Mouse (Mus musculus) heart, embryonic 11.5 days (tissue): ENCODE results near the gene Mettl7a3. TPM values are rescaled to one million over a fixed set of nuclear protein-coding genes. Genes with fewer than 3 reads are reported as not detected.
"Not testable (repeated sequence)": the region's sequence is repeated elsewhere in the genome, so short reads cannot be mapped to it uniquely, and the experiment has no call there.

Experiments used
- ATAC-seq: fragments of 200-750 bp; cut with Nextera tagmentation; replicated peaks from 2 replicates; pipeline ENCODE4 v1.8.0; 2017; ENCODE audit warnings: moderate library complexity; ENCODE audit not compliant: insufficient number of reproducible peaks, low FRiP score, low TSS enrichment
- H3K27ac ChIP-seq: fragments of 300-500 bp; sonication (generic); 2 replicates; pipeline ENCODE4 v1.5.1; 2014; ENCODE audit warnings: mild to moderate bottlenecking, low read depth, low read length
- H3K27me3 ChIP-seq: fragments of 300-500 bp; sonication (generic); 2 replicates; pipeline ENCODE4 v1.6.1; 2014; ENCODE audit warnings: mild to moderate bottlenecking, low read length, mixed read lengths; ENCODE audit not compliant: control insufficient read depth, insufficient read depth
- H3K36me3 ChIP-seq: fragments of 300-500 bp; sonication (generic); 2 replicates; pipeline ENCODE4 v1.6.1; 2014; ENCODE audit warnings: mild to moderate bottlenecking, low read length, moderate library complexity, mixed read lengths; ENCODE audit not compliant: control insufficient read depth, insufficient read depth
- H3K4me1 ChIP-seq: fragments of 300-500 bp; sonication (generic); 2 replicates; pipeline ENCODE4 v1.6.1; 2014; ENCODE audit warnings: low read length; ENCODE audit not compliant: control insufficient read depth, insufficient read depth
- H3K4me2 ChIP-seq: fragments of 300-500 bp; sonication (generic); 2 replicates; pipeline ENCODE4 v1.6.1; 2014; ENCODE audit warnings: mild to moderate bottlenecking, moderate library complexity
- H3K4me3 ChIP-seq: fragments of 300-500 bp; sonication (generic); 2 replicates; pipeline ENCODE4 v1.5.1; 2014; ENCODE audit warnings: low read depth, low read length
- H3K9ac ChIP-seq: fragments of 300-500 bp; sonication (generic); 2 replicates; pipeline ENCODE4 v1.6.1; 2014; ENCODE audit warnings: mild to moderate bottlenecking, low read depth, low read length, moderate library complexity
- H3K9me3 ChIP-seq: fragments of 300-500 bp; sonication (generic); replicated peaks from 2 replicates; pipeline ENCODE4 v1.6.1; 2016; ENCODE audit warnings: low read length; ENCODE audit not compliant: control insufficient read depth
- WGBS: fragments of 180-500 bp; shearing (Covaris S2); extraction: QIAGEN DNeasy Blood & Tissue Kit; methylation state at CpG from one replicate; pipeline ENCODE4 v1.1.7; 2014; ENCODE audit not compliant: insufficient replicate concordance; 5-methylcytosine and 5-hydroxymethylcytosine counted together
- polyA plus RNA-seq: library from polyadenylated mRNA; unstranded; fragments of >200 nt; fragmentation: Nextera tagmentation; extraction: Ambion mirVana; gene quantifications from 2 replicates; pipeline ENCODE4 v1.2.1, GENCODE M21; 2014

Gene Mettl7a3
- polyA plus RNA-seq, 1 experiment from 2014 or later, result not detected

GRCm38 (mm10) chr15:100320295-100320905, 14.3 kb upstream of the Mettl7a3 start:
- H3K27ac ChIP-seq, result no peak overlapping the region
- H3K36me3 ChIP-seq, result no peaks in the 10 kb centered on the region
- H3K4me2 ChIP-seq, result no peak overlapping the region
- H3K4me1 ChIP-seq, result no peaks in the 10 kb centered on the region
- H3K4me3 ChIP-seq, result no peak overlapping the region
- no peaks in the 10 kb centered on the region for H3K9me3 ChIP-seq
- WGBS, result 70% methylated on average over 9 of the region's 9 CpGs
- H3K9ac ChIP-seq, result no peak overlapping the region
- no peaks in the 10 kb centered on the region for H3K27me3 ChIP-seq
- no peak for ATAC-seq

GRCm38 (mm10) chr15:100321134-100321533, 13.6 kb upstream of the Mettl7a3 start:
- no peaks in the 10 kb centered on the region for H3K9me3 ChIP-seq
- H3K4me2 ChIP-seq, result no peak overlapping the region
- no peaks in the 10 kb centered on the region for H3K36me3 ChIP-seq
- H3K27ac ChIP-seq, result no peak overlapping the region
- no peaks in the 10 kb centered on the region for H3K4me1 ChIP-seq
- ATAC-seq, result no peak
- H3K9ac ChIP-seq, result no peak overlapping the region
- H3K27me3 ChIP-seq, result no peaks in the 10 kb centered on the region
- no peak overlapping the region for H3K4me3 ChIP-seq
- WGBS, result 46% methylated on average over 5 of the region's 5 CpGs

GRCm38 (mm10) chr15:100324021-100324591, 10.6 kb upstream of the Mettl7a3 start:
- no peaks in the 10 kb centered on the region for H3K36me3 ChIP-seq
- no peak for ATAC-seq
- no peaks in the 10 kb centered on the region for H3K4me1 ChIP-seq
- no peak overlapping the region for H3K27ac ChIP-seq
- H3K4me2 ChIP-seq, result no peak overlapping the region
- H3K27me3 ChIP-seq, result no peaks in the 10 kb centered on the region
- no peak overlapping the region for H3K9ac ChIP-seq
- no peaks in the 10 kb centered on the region for H3K9me3 ChIP-seq
- WGBS, result 69% methylated on average over 12 of the region's 12 CpGs
- no peak overlapping the region for H3K4me3 ChIP-seq

GRCm38 (mm10) chr15:100325235-100325634, 9.5 kb upstream of the Mettl7a3 start:
- no peak for ATAC-seq
- no peak overlapping the region for H3K9ac ChIP-seq
- H3K4me3 ChIP-seq, result no peak overlapping the region
- H3K4me1 ChIP-seq, result no peaks in the 10 kb centered on the region
- no peaks in the 10 kb centered on the region for H3K36me3 ChIP-seq
- no peaks in the 10 kb centered on the region for H3K27me3 ChIP-seq
- no peak overlapping the region for H3K4me2 ChIP-seq
- 85% methylated on average over 3 of the region's 3 CpGs for WGBS
- no peaks in the 10 kb centered on the region for H3K9me3 ChIP-seq
- no peak overlapping the region for H3K27ac ChIP-seq

- 58% methylated on average over 3 of the region's 4 CpGs for WGBS
- not testable (repeated sequence) for H3K36me3 ChIP-seq, H3K4me1 ChIP-seq, H3K9ac ChIP-seq, H3K4me3 ChIP-seq, H3K27ac ChIP-seq, H3K9me3 ChIP-seq, H3K27me3 ChIP-seq, H3K4me2 ChIP-seq, ATAC-seq
These were observed 6.6 kb upstream of the Mettl7a3 start for GRCm38 (mm10) chr15:100328089-100328488.

- not testable (repeated sequence) for H3K4me3 ChIP-seq, H3K4me2 ChIP-seq, H3K27ac ChIP-seq, H3K27me3 ChIP-seq, ATAC-seq, H3K4me1 ChIP-seq, H3K36me3 ChIP-seq, H3K9ac ChIP-seq, H3K9me3 ChIP-seq
- WGBS, result 82% methylated on average over 10 of the region's 10 CpGs
These were observed 5.4 kb upstream of the Mettl7a3 start for GRCm38 (mm10) chr15:100329336-100329735.

GRCm38 (mm10) chr15:100330739-100331138, 4.0 kb upstream of the Mettl7a3 start:
- no peaks in the 10 kb centered on the region for H3K4me1 ChIP-seq
- no peaks in the 10 kb centered on the region for H3K27me3 ChIP-seq
- no peak overlapping the region for H3K9ac ChIP-seq
- WGBS, result 86% methylated on average over 7 of the region's 7 CpGs
- H3K4me3 ChIP-seq, result no peak overlapping the region
- H3K27ac ChIP-seq, result no peak overlapping the region
- H3K36me3 ChIP-seq, result no peaks in the 10 kb centered on the region
- no peaks in the 10 kb centered on the region for H3K9me3 ChIP-seq
- ATAC-seq, result no peak
- H3K4me2 ChIP-seq, result no peak overlapping the region

- H3K4me3 ChIP-seq, H3K4me2 ChIP-seq, H3K36me3 ChIP-seq, H3K4me1 ChIP-seq, H3K9ac ChIP-seq, H3K27ac ChIP-seq, H3K9me3 ChIP-seq, ATAC-seq, H3K27me3 ChIP-seq: not testable (repeated sequence)
- WGBS, result 18% methylated on average over 1 of the region's 10 CpGs
These were observed 2.4 kb upstream of the Mettl7a3 start for GRCm38 (mm10) chr15:100332077-100332961.
